Mouse (Mus musculus): ENCODE results near the gene Nudt7. TPM values are rescaled to one million over a fixed set of nuclear protein-coding genes. Genes with fewer than 3 reads are reported as not detected.

Nudt7 gene
- total RNA-seq, 2 experiments from 2014 or later, result 4.7 to 6.1 TPM

GRCm38 (mm10) chr8:114117439-114117838 is 15.9 kb upstream of the Nudt7 start:
- no peak overlapping the region for H3K27ac ChIP-seq
- intact Hi-C loops (cut with DNase I), result no loop called here
- no peak for DNase-seq (ENCODE audit: extremely low spot score in 1 of 2, low spot score in 2 of 2)
- TF ChIP-seq CTCF (IDR thresholded peaks at IDR 0.05), result no peak
- no peak overlapping the region for H3K4me3 ChIP-seq

- DNase-seq (ENCODE audit: extremely low spot score in 1 of 2, low spot score in 2 of 2), result no peak
- intact Hi-C loops (cut with DNase I), result no loop called here
- TF ChIP-seq CTCF (IDR thresholded peaks at IDR 0.05), result no peak
- no peak overlapping the region for H3K4me3 ChIP-seq
- no peak overlapping the region for H3K27ac ChIP-seq
Observed at GRCm38 (mm10) chr8:114121781-114122180, 11.6 kb upstream of the Nudt7 start.

DNA sequence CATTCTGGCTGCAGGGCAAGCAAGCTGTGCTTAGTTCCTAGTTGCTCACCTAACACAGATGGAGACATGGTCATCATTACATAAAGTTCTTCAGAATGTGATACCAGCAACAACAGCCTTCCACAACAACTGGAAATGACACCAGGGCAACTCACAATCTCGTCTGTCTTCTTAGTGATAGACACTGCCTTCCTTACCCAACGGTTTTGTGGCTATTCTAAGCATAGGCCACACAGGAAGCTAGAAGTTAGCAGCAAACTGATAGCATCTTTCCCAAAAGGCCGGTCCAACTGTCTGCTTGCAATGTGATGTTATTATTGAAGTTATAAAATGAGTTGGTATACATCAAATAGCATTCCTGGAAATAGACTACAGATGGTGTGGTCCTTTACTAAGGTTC is 9.7 kb upstream of the Nudt7 start:
- TF ChIP-seq CTCF (IDR thresholded peaks at IDR 0.05), result no peak
- intact Hi-C loops (cut with DNase I), result no loop called here
- no peak for DNase-seq (ENCODE audit: extremely low spot score in 1 of 2, low spot score in 2 of 2)

DNA sequence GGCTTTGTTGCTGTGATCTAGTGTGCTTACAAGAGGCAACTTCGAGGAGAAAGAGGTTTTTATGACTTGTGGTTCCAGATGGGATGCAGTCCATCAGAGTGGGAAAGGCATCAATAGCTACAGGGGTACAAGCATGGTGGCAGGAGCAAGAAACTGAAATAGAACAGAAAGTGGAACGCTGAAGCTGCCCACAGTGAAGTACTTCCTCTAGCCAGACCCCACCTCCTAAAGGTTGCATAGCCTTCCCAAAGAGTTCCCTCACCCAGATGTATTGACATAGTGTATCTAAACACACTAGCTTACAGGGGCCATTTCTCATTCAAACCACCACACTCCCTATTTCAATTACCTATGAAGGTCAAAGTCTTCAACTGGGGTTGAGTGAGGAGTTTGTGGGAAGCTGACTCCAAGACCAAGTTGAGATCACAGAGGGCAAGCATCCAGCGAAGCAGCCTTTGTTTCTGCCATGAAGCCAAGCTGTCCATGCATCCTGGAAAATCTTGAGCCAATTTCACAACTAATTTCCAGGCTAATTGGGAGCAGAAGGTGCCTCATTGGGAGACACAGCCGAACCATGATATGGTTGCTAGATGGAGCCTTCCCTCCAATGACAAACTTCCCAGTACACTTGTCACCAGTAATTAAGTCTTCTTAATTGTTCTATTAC is 9.1 kb upstream of the Nudt7 start:
- TF ChIP-seq CTCF (IDR thresholded peaks at IDR 0.05), result no peak
- no peak overlapping the region for H3K4me3 ChIP-seq
- intact Hi-C loops (cut with DNase I), result no loop called here
- no peak overlapping the region for H3K27ac ChIP-seq
- no peak for DNase-seq (ENCODE audit: extremely low spot score in 1 of 2, low spot score in 2 of 2)

More for the DNA sequence above, 9.7 kb upstream of the Nudt7 start:
- no peak overlapping the region for H3K4me3 ChIP-seq
- no peak overlapping the region for H3K27ac ChIP-seq

DNA sequence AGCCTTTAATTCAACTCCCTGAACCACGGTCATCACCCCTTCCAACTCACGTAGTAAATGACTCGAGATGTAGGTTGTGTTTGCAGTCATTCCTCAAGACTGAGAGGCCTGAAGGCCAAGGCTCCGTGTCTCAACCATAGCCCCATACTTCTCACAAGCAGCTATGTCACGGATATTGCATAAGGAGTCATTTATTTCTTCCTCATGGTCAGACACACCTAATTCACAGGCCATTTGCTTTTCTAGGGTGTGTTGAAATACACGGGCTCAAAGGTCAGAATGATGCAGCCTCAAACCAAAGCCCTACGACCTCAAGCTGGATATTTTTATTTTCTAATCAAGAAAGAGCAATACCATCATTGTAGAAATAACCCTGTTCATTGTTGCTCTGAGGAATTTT is 2.5 kb upstream of the Nudt7 start:
- TF ChIP-seq CTCF (IDR thresholded peaks at IDR 0.05), result no peak
- intact Hi-C loops (cut with DNase I), result no loop called here
- DNase-seq (ENCODE audit: extremely low spot score in 1 of 2, low spot score in 2 of 2), result no peak
- no peak overlapping the region for H3K27ac ChIP-seq
- no peak overlapping the region for H3K4me3 ChIP-seq

DNA sequence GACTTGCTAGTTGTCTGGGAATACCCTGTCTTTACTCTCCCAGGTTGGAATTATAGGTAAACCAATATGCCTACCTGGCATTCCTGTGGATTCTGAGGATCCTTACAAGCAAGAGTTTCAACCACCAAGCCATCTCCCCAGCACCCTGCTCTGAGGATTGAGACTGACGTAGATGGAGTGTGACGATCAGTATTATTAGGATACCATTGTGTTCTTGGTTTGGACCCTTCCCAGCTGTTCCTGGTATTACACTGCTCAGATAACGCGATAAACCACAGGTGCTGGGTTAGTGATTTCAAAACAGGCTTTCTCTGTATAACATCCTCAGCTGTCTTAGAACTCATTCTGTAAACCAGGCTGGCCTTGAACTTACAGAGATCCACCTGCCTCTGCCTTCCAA is 1.9 kb upstream of the Nudt7 start:
- no peak for DNase-seq (ENCODE audit: extremely low spot score in 1 of 2, low spot score in 2 of 2)
- H3K27ac ChIP-seq, result no peak overlapping the region
- no peak overlapping the region for H3K4me3 ChIP-seq
- intact Hi-C loops (cut with DNase I), result no loop called here
- TF ChIP-seq CTCF (IDR thresholded peaks at IDR 0.05), result no peak

GRCm38 (mm10) chr8:114133050-114133509 is 277 bp upstream of the Nudt7 start:
- Histone ChIP-seq H3K4me3 (peak overlapping the region; percentile 57), H3K27ac (no peak overlapping the region)
- DNase-seq (ENCODE audit: extremely low spot score in 1 of 2, low spot score in 2 of 2), result no peak
- no peak for TF ChIP-seq CTCF (IDR thresholded peaks at IDR 0.05)
- intact Hi-C loops (cut with DNase I), result no loop called here

DNA sequence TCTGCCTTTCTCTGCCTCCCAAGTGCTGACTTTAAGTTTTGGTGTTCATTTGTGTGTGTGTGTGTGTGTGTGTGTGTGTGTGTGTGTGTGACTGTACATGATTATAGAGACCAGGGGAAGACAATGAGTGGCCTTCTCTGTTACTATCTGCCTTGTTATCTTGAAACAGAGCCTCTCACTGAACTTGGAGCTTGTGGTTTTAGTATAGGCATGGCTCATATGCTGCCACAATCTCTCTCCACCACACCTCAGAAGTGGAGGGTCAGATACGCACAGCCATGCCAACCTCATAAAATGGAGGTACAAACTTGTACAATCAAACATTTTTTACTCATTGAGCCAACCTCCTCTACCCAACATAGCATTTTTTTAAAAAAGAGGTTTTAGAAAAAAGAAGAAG is 3.4 kb downstream of the Nudt7 start:
- TF ChIP-seq CTCF (IDR thresholded peaks at IDR 0.05), result no peak
- Histone ChIP-seq H3K27ac (no peak overlapping the region), H3K4me3 (no peak overlapping the region)
- no peak for DNase-seq (ENCODE audit: extremely low spot score in 1 of 2, low spot score in 2 of 2)
- intact Hi-C loops (cut with DNase I), result no loop called here

GRCm38 (mm10) chr8:114137181-114137580 is 3.8 kb downstream of the Nudt7 start:
- intact Hi-C loops (cut with DNase I), result no loop called here
- Histone ChIP-seq H3K4me3 (no peak overlapping the region), H3K27ac (no peak overlapping the region)
- DNase-seq (ENCODE audit: extremely low spot score in 1 of 2, low spot score in 2 of 2), result no peak
- TF ChIP-seq CTCF (IDR thresholded peaks at IDR 0.05), result no peak

DNA sequence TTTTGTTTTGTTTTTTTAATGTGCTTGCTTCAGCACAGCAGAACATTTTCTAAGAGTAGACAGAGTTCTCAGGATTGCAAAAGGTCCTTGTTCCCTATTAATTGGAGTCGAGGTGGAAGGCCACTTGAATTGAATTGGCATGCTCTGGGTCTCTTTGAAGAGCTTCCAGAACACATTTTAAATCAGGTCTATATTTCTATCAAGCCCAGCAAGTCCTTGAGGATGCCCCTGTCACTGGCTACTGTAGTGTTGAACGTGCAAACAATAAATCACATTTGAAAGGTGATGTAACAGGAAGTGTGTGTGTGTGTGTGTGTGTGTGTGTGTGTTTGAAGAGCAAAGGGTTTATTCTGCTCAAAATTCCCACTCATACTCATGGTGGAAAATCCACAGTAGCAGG is 7.1 kb downstream of the Nudt7 start:
- no peak for DNase-seq (ENCODE audit: extremely low spot score in 1 of 2, low spot score in 2 of 2)
- no peak for TF ChIP-seq CTCF (IDR thresholded peaks at IDR 0.05)
- intact Hi-C loops (cut with DNase I), result no loop called here
- Histone ChIP-seq H3K27ac (no peak overlapping the region), H3K4me3 (no peak overlapping the region)

DNA sequence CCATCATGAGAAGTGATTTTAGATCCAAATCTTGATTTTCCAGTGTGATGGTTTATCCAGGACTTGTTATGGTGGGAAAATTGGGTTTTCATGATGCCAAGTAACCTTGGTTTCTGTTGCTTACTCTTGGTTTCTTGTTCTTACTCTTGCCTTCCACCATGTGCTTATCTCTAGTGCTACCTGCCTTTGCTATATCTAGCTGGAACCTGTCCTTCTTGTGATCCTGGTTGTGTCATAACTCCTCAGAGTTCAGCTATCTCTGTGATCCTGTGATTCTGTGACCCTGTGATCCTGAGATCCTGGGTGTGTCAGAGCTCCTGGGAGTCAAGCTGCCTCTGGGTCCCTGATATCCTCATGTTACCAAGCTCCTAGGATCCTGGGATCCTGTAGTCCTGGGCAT is 8.8 kb downstream of the Nudt7 start:
- no peak for DNase-seq (ENCODE audit: extremely low spot score in 1 of 2, low spot score in 2 of 2)
- intact Hi-C loops (cut with DNase I), result no loop called here
- no peak for TF ChIP-seq CTCF (IDR thresholded peaks at IDR 0.05)

DNA sequence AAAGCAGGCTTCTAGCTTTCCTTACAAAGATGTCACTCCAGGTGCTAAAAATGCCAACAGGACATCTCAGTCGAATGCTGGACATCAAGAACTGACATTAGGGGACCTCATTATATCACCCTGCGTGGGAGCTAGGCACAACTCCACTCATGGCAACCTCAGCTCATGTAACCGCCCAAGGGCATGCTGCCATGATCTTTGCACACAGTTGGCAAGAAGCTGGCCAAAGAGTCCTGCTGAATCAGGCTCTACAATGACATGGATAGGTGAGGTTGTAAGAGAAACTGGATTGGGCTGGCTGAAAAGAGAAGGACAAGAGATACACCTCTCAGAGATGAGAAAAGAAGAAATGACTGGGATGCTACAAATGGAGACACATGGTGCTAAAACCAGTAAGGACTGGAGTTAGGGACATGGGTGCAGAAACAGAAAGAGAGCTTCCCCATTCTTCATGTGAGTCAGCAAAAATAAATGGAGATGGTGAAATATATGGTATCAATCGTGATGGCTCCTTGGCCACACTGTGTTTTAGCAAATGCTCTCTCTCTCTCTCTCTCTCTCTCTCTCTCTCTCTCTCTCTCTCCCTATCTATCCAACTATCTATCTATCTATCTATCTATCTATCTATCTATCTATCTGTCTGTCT is 10.4 kb downstream of the Nudt7 start:
- H3K4me3 ChIP-seq, result no peak overlapping the region
- no peak for TF ChIP-seq CTCF (IDR thresholded peaks at IDR 0.05)
- intact Hi-C loops (cut with DNase I), result no loop called here

More for the DNA sequence above, 8.8 kb downstream of the Nudt7 start:
- no peak overlapping the region for H3K27ac ChIP-seq
- no peak overlapping the region for H3K4me3 ChIP-seq

More for the DNA sequence above, 10.4 kb downstream of the Nudt7 start:
- DNase-seq (ENCODE audit: extremely low spot score in 1 of 2, low spot score in 2 of 2), result no peak
- H3K27ac ChIP-seq, result no peak overlapping the region

All from left cerebral cortex, adult 2 months (tissue).